Mouse (Mus musculus): Measurements from ENCODE around the gene Tuba1a. TPM values are rescaled to one million over a fixed set of nuclear protein-coding genes. Genes with fewer than 3 reads are reported as not detected.
"Not testable (repeated sequence)": the region's sequence is repeated elsewhere in the genome, so short reads cannot be mapped to it uniquely, and the experiment has no call there.

Tuba1a gene
- total RNA-seq, 2 experiments from 2014 or later = 17.1 to 43.2 TPM

DNA sequence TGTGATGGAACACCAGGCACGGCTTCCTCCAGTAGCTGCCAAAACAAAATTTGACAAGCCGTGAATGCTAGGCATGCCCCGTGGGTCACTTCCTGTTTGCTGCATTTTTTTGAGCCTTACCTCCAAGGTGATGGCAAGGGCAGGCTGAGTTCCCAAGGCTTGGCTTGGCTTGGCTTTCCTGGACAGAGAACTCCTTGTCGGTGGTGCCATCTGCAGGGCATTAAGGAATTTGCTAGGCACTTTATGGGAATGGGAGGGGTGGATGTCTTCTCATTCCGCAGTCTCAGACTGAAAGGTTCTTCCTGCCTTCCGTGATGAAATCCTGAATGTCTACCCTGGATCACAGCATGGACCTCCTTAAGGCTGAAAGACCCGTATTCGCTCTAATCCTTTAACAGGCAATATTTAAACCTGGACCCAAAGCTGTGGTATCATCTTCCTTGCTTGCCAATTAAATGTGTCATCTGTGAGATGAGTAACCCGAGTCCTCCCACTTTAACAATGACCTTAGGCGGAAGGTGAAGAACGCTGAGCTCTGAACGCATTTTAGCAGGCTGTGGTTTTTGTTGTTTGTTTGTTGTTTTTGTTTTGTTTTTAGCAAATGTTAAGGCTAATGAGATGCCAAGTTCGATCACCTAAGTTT, 24.8 kb downstream of the Tuba1a start:
- Histone ChIP-seq H3K27ac (peak overlapping the region; percentile 54), H3K4me3 (peak overlapping the region; percentile 34; the same call in 1 of the 2 replicates)
- intact Hi-C loops (cut with DNase I) = loop anchor here (1.0 to 5.0 kb wide), 2 partner anchors 36 to 51 kb away; no protein-coding TSS in a partner anchor
- peak; percentile 77 for DNase-seq
- peak; percentile 75 for TF ChIP-seq CTCF (IDR thresholded peaks at IDR 0.05)

DNA sequence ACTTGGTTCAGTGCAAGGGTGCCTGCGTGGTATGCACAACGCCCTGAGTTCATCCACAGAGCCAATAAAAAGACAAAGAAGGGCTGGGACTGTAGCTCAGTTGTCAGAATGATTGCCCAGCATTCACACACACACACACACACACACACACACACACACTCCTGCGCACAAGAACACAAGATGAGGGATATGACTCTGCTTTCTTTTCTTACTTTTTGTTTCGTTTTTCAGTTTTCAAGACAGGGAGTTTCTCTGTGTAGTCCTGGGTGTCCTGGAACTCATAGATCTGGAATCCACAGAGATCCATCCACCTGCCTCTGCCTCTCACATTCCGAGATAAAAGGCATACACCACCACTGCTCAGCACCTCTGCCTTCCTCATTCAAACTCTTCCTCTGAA, 25.9 kb downstream of the Tuba1a start:
- DNase-seq = no peak
- Histone ChIP-seq H3K4me3 (no peak overlapping the region), H3K27ac (no peak overlapping the region)
- intact Hi-C loops (cut with DNase I) = loop anchor here (5.0 kb wide), 1 partner anchor 50 kb away; no protein-coding TSS in a partner anchor
- TF ChIP-seq CTCF (IDR thresholded peaks at IDR 0.05) = no peak

DNA sequence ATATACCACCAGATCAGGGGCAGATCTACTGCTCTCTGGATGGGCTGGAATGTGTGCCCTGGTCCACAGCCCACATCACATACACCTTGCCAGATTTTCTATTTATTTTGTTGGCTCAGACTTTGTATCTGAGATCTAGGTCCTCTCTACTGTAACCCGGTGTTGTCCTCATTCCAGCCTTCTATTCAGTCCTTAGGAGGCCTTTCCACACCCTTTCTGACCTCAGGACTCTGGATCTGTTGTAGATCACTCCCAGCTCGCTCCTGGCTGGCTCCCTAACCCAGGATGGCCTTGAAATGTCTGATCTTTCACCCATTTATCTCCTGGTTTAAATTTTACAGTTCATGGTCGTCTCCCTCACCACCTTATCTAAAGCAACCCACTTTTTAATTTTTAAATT, 28.8 kb downstream of the Tuba1a start:
- no peak for DNase-seq
- no peak overlapping the region for H3K27ac ChIP-seq
- no peak for TF ChIP-seq CTCF (IDR thresholded peaks at IDR 0.05)
- H3K4me3 ChIP-seq = no peak overlapping the region
- intact Hi-C loops (cut with DNase I) = loop anchor here (5.0 kb wide), 1 partner anchor 47 kb away; no protein-coding TSS in a partner anchor

GRCm38 (mm10) chr15:98923031-98923537, 30.4 kb downstream of the Tuba1a start:
- intact Hi-C loops (cut with DNase I) = no loop called here
- Histone ChIP-seq H3K4me3 (no peak overlapping the region), H3K27ac (no peak overlapping the region)
- DNase-seq = no peak
- no peak for TF ChIP-seq CTCF (IDR thresholded peaks at IDR 0.05)

DNA sequence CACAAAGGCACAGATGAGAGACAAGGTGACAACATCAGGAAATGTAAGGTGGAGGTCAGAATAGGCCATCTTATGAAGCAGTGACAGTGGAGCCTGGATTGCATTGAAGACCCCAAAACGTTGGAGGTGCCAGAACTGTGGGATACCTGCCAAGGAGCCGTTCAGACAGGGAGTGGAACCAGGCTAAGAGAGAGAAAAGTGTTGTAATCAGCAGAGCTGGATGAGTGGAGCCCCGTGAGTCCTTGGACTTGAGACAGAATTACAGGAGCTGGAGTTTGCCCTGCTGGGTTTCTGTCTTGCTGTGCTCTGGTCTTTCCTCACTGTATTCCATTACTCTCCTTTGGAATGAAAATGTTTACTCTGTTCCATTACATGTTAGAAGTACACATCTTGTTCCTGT, 30.9 kb downstream of the Tuba1a start:
- Histone ChIP-seq H3K4me3 (no peak overlapping the region), H3K27ac (no peak overlapping the region)
- DNase-seq = no peak
- TF ChIP-seq CTCF (IDR thresholded peaks at IDR 0.05) = no peak
- intact Hi-C loops (cut with DNase I) = no loop called here

DNA sequence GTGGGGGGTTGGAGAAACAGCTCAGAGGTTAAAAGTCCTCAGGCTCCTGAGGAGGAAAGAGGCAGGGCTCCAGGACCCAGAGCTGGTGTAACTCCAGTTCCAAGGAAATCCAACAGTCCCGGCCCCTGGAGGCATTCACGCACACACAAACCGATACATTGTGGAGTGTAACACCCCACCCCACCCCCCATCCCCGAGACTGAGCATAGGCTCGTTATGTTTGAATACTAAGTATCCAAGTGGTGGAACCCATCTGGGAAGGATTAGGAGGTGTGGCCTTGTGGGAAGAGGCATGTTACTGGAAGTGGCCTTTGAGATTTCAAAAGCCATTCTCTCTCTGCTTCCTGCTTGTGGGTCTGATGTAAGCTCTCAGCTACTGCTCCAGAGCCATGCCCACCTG, 32.0 kb downstream of the Tuba1a start:
- TF ChIP-seq CTCF (IDR thresholded peaks at IDR 0.05) = no peak
- intact Hi-C loops (cut with DNase I) = no loop called here
- no peak overlapping the region for H3K27ac ChIP-seq
- H3K4me3 ChIP-seq = no peak overlapping the region
- DNase-seq = no peak

DNA sequence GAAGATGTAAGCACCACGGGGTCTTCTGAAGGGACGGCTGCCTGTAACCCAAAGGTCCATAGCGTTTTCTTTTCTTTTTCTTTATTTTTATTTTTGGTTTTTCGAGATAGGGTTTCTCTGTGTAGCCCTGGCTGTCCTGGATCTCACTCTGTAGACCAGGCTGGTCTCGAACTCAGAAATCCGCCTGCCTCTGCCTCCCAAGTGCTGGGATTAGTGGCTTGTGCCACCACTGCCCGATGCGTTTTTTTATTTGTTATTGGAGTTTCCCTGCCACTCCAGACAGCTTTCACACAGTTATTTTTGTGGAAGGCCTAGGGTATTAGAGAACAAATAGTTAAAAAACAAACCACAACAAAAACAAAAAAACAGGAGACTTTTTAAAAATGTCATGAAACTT, 35.0 kb downstream of the Tuba1a start:
- not testable (repeated sequence) for DNase-seq
- peak overlapping the region; percentile 98 for H3K27ac ChIP-seq
- intact Hi-C loops (cut with DNase I) = loop anchor here (5.0 kb wide), 1 partner anchor 36 kb away; no protein-coding TSS in a partner anchor
- peak overlapping the region; percentile 85 for H3K4me3 ChIP-seq

DNA sequence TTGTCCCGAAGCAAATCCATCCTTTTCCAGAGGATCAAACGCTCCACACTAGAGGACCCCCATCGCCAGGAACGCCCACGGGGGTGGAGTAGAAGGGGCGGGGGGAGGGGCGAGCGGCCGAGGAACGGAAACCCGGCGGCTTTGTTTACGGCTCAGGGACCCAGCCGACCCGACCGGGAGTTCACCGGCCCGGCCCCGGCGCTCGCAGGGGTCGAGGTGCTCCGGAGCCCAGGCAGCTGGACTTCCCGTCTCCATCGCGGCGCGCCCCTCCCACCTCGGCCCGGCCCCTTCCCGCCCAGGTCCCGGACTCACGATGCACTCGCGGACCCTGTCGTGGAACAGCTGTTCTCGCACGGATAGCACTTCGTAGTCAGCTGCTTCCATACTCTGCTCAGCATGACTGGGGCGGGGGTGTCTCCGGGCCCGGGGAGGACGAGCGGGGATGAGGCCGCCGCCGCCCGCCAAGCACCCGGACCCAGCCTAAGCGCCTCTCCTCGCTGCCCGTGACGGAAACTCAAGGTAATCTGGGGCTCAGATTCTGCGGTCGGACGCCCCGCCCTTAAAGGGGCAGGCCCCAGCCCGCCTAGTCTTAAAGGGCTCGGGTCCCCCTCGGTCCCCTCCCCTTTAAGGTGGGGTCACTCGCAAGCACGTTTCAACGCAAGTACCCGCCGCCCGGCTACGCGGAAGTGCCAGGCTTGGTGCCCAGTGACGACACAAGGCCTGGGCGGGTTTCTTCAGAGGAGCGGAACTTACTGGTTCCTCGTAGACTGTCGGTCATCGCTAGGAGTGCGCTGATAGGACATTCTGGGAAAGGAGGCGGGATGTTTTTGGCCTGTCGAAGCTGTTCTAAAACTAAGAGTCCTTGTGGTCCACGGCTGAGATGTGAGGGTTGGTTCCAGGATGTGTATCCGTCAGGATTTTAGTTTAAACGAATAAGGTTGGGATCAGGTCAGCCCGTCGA, 35.7 kb downstream of the Tuba1a start, which contains the start of gene Lmbr1l:
Gene Lmbr1l (minus strand): TSS at position 694 of the 961 bp plus-strand sequence.
- intact Hi-C loops (cut with DNase I) = loop anchor here (5.0 kb wide), 1 partner anchor 36 kb away; no protein-coding TSS in a partner anchor

DNA sequence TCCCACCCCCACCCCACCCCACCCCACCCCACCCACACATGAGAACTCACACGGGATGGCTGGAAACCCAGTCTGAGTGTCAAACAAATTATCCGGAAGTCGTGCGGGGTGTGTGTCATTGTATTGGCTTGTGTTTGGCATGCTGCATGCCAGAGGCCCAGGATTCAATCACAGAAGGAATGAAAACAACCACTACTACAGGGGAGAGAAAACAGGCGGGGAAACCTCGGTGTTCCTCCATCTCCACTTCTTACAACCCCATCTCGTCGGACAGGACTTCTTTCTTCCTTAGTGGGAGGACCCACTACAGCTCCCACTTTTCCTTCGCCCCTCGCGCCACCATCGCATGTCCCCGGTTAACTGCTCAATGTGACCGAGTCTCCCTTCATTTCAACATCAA, 36.4 kb downstream of the Tuba1a start:
- intact Hi-C loops (cut with DNase I) = loop anchor here (5.0 kb wide), 1 partner anchor 35 kb away; no protein-coding TSS in a partner anchor
- Histone ChIP-seq H3K27ac (peak overlapping the region; percentile 98), H3K4me3 (peak overlapping the region; percentile 85)
- TF ChIP-seq CTCF (IDR thresholded peaks at IDR 0.05) = no peak
- DNase-seq = no peak

More for the DNA sequence above, 35.7 kb downstream of the Tuba1a start, which contains the start of gene Lmbr1l:
- TF ChIP-seq CTCF (IDR thresholded peaks at IDR 0.05) = no peak
- peak within 1 kb of the TSS; percentile 98 for H3K27ac ChIP-seq
- peak; percentile 99 for DNase-seq
- H3K4me3 ChIP-seq = peak within 1 kb of the TSS; percentile 85

DNA sequence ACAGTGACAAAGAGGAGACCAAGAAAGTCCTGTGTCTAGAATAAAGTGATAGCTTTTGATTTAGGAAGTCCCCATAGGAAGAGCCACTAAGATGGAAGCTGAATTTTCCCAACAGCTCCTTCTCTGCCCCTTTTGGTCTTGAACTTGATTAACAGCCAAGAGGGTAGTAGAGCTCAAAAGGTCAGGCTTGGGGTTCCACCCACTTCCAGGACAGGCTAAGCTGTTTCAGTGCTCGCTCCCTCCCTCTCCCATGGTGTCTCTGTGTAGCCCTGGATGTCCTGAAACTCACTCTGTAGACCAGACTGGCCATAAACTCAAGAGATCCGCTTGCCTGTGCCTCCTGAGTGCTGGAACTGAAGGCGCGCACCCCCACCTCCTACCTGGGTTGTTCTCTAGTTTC, 37.5 kb downstream of the Tuba1a start:
- DNase-seq = no peak
- intact Hi-C loops (cut with DNase I) = loop anchor here (5.0 kb wide), 1 partner anchor 34 kb away; no protein-coding TSS in a partner anchor
- TF ChIP-seq CTCF (IDR thresholded peaks at IDR 0.05) = no peak
- no peak overlapping the region for H3K4me3 ChIP-seq
- no peak overlapping the region for H3K27ac ChIP-seq

- intact Hi-C loops (cut with DNase I) = loop anchor here (5.0 kb wide), 1 partner anchor 33 kb away; no protein-coding TSS in a partner anchor
- Histone ChIP-seq H3K4me3 (no peak overlapping the region), H3K27ac (no peak overlapping the region)
- TF ChIP-seq CTCF (IDR thresholded peaks at IDR 0.05) = no peak
- no peak for DNase-seq
These were observed 38.6 kb downstream of the Tuba1a start for GRCm38 (mm10) chr15:98914903-98915302.

DNA sequence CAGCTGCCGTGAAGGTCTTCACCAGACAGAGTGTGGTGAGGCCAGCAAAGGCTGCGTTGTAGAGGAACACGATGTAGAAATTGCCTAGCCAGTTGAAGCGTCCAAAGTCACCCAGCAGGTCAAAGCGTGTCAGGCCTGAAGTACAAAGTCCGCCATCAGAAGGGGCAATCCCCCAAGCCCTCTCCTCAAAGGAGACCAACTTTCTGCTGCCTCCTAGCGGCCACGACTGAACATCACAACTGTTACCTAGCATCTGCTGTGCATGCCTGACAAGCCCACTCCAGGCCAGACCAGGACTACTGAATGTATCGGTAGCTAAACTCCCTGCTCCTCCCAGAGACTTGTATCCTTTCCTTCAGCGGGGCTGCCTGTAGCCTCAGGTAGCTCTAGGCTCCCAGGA, 48.8 kb downstream of the Tuba1a start:
- Histone ChIP-seq H3K4me3 (no peak overlapping the region), H3K27ac (no peak overlapping the region)
- intact Hi-C loops (cut with DNase I) = no loop called here
- peak; percentile 38 for DNase-seq
- TF ChIP-seq CTCF (IDR thresholded peaks at IDR 0.05) = peak; percentile 65

Measured in gastrocnemius, adult 2 months (tissue).